Mouse (Mus musculus) kidney, postnatal 0 days (tissue): ENCODE measurements around the gene Gm20696. TPM values are rescaled to one million over a fixed set of nuclear protein-coding genes. Genes with fewer than 3 reads are reported as not detected.

Experiments used
- ATAC-seq: fragments of 200-750 bp; cut with Nextera tagmentation; replicated peaks from 2 replicates; pipeline ENCODE4 v1.8.0; 2017; ENCODE audit warnings: low read depth, moderate number of reproducible peaks, moderate TSS enrichment, moderate library complexity; ENCODE audit not compliant: low FRiP score
- DNase-seq: peaks from one replicate; pipeline ENCODE4 v3.0.0-alpha.2; 2016; ENCODE audit warnings: low spot score
- H3K27ac ChIP-seq: fragments of 300-500 bp; sonication (generic); 2 replicates; pipeline ENCODE4 v1.5.1; 2014; ENCODE audit warnings: mild to moderate bottlenecking
- H3K27me3 ChIP-seq: fragments of 300-500 bp; sonication (generic); 2 replicates; pipeline ENCODE4 v1.6.1; 2014; ENCODE audit warnings: low read length, mixed read lengths; ENCODE audit not compliant: insufficient read depth
- H3K36me3 ChIP-seq: fragments of 300-500 bp; sonication (generic); 2 replicates; pipeline ENCODE4 v1.6.1; 2014; ENCODE audit warnings: low read length, mixed read lengths; ENCODE audit not compliant: insufficient read depth
- H3K4me1 ChIP-seq: fragments of 300-500 bp; sonication (generic); replicated peaks from 2 replicates; pipeline ENCODE4 v1.6.1; 2014; ENCODE audit warnings: antibody characterized with exemption, low read length, mixed read lengths; ENCODE audit not compliant: insufficient read depth
- H3K4me2 ChIP-seq: fragments of 300-500 bp; sonication (generic); 2 replicates; pipeline ENCODE4 v1.6.1; 2014; ENCODE audit warnings: mild to moderate bottlenecking, low read length, moderate library complexity, mixed read lengths
- H3K4me3 ChIP-seq: fragments of 300-500 bp; sonication (generic); replicated peaks from 2 replicates; pipeline ENCODE4 v1.5.1; 2014; ENCODE audit warnings: low read depth, low read length
- H3K9ac ChIP-seq: fragments of 300-500 bp; sonication (generic); 2 replicates; pipeline ENCODE4 v1.6.1; 2014; ENCODE audit warnings: low read depth, low read length
- H3K9me3 ChIP-seq: fragments of 300-500 bp; sonication (generic); replicated peaks from 2 replicates; pipeline ENCODE4 v1.6.1; 2016; ENCODE audit warnings: low read length, inconsistent platforms, mixed read lengths
- CTCF ChIP-seq: IDR thresholded peaks from 2 replicates; pipeline ENCODE4 v1.5.1; 2016; ENCODE audit warnings: antibody characterized with exemption, low read depth, mild to moderate bottlenecking, moderate library complexity
- WGBS: fragments of 180-500 bp; shearing (Covaris S2); extraction: QIAGEN DNeasy Blood & Tissue Kit; methylation state at CpG from one replicate; pipeline ENCODE4 v1.1.7; 2014; 5-methylcytosine and 5-hydroxymethylcytosine counted together
- polyA plus RNA-seq: library from polyadenylated mRNA; unstranded; fragments of >200 nt; fragmentation: Nextera tagmentation; extraction: Ambion mirVana; gene quantifications from 2 replicates; pipeline ENCODE4 v1.2.1, GENCODE M21; 2015

The Gm20696 gene
- polyA plus RNA-seq, 1 experiment from 2014 or later = 1.7 TPM

DNA sequence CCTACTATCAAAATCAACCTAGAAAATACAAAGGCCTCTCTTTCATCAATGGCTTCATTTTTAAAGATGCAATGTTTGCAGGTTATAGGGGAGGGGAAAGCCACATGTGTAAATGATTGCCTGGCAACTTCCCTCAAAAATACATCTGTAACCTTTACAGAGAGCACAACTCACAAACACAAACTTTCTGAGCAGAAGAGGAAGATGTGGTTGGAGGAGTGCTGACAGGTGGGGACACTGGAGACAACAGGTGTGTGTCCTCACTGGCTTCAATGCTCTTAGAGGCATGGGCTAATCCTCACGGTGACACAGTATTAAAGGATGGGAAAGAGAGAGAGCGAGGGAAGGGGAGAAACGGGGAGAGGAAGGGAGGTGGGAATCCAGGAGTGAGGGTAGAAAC, 264.2 kb downstream of the Gm20696 start:
- no peak for ATAC-seq
- no peak overlapping the region for H3K4me3 ChIP-seq
- no peak overlapping the region for H3K9ac ChIP-seq
- H3K27me3 ChIP-seq = no peaks in the 10 kb centered on the region
- WGBS = 81% methylated on average over 3 of the region's 3 CpGs
- H3K9me3 ChIP-seq = no peaks in the 10 kb centered on the region
- DNase-seq = no peak
- 0 out of 2 replicates have a peak, but pooled peaks cover 3% of the 10 kb centered on the region for H3K36me3 ChIP-seq
- H3K4me1 ChIP-seq = peaks cover 5% of the 10 kb centered on the region; the same call in 1 of the 2 replicates
- H3K27ac ChIP-seq = no peak overlapping the region
- no peak for TF ChIP-seq CTCF
- no peak overlapping the region for H3K4me2 ChIP-seq

DNA sequence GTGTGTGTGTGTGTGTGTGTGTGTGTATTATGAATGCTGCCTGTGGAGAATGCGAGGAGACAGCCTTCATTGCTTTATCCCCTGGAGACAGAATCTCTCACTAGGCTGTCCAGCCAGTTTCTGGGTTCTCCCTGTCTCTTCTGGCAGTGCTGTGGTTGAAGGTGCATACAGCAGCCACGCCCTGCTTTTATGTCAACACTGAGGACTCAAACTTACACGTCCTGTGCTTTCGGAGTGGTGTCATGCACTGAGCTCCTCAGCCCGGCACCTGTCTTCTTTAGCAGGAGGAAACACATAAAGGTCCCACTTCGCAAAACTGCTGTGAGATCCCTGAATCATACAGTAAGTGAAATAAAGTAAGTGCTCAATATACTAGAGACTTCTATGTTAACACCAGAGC, 264.8 kb downstream of the Gm20696 start:
- H3K9me3 ChIP-seq = no peaks in the 10 kb centered on the region
- H3K27ac ChIP-seq = no peak overlapping the region
- no peaks in the 10 kb centered on the region for H3K27me3 ChIP-seq
- DNase-seq = no peak
- H3K4me1 ChIP-seq = peaks cover 5% of the 10 kb centered on the region; the same call in 1 of the 2 replicates
- peaks cover 7% of the 10 kb centered on the region; the same call in 1 of the 2 replicates for H3K36me3 ChIP-seq
- TF ChIP-seq CTCF = no peak
- no peak overlapping the region for H3K9ac ChIP-seq
- no peak overlapping the region for H3K4me2 ChIP-seq
- no peak overlapping the region for H3K4me3 ChIP-seq
- WGBS = 80% methylated on average over 6 of the region's 6 CpGs
- no peak for ATAC-seq

DNA sequence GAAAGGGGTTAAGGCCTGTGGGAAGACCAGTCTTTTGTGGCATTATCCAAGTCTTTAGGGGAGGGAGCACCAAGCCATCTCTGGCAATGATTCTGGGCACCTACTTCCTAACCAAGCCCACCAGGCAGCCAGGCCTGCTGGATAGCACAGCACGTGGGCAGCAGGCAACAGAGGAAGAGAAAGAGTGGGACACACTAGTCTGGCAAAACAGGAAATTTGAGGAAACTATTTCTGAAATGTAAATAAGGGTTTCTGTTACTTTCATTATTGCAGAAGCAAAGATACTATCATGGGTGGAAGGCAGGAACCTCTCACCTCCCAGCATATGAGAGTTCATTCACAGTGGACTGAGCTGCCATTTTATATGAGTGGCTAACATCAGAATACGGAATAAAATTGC, 265.4 kb downstream of the Gm20696 start:
- Histone ChIP-seq H3K36me3 (peaks cover 7% of the 10 kb centered on the region; the same call in 1 of the 2 replicates), H3K9ac (no peak overlapping the region), H3K27me3 (no peaks in the 10 kb centered on the region), H3K4me1 (peaks cover under 1% of the 10 kb centered on the region; the same call in 1 of the 2 replicates), H3K9me3 (no peaks in the 10 kb centered on the region), H3K4me3 (no peak overlapping the region), H3K4me2 (no peak overlapping the region), H3K27ac (no peak overlapping the region)
- DNase-seq (no peak), ATAC-seq (no peak)
- WGBS = 39% methylated on average over 2 of the region's 2 CpGs
- no peak for TF ChIP-seq CTCF

GRCm38 (mm10) chr6:99395745-99396144, 270.9 kb downstream of the Gm20696 start:
- Histone ChIP-seq H3K9me3 (no peaks in the 10 kb centered on the region), H3K4me2 (no peak overlapping the region), H3K4me3 (no peak overlapping the region), H3K4me1 (no peaks in the 10 kb centered on the region; the same call in 1 of the 2 replicates), H3K27ac (no peak overlapping the region), H3K36me3 (peaks cover 7% of the 10 kb centered on the region; the same call in 1 of the 2 replicates), H3K9ac (no peak overlapping the region), H3K27me3 (no peaks in the 10 kb centered on the region)
- 86% methylated on average over 12 of the region's 12 CpGs for WGBS
- ATAC-seq (no peak), DNase-seq (no peak)
- no peak for TF ChIP-seq CTCF

GRCm38 (mm10) chr6:99394801-99395200, 271.8 kb downstream of the Gm20696 start:
- no peak for DNase-seq
- TF ChIP-seq CTCF = no peak
- H3K9me3 ChIP-seq = no peaks in the 10 kb centered on the region

DNA sequence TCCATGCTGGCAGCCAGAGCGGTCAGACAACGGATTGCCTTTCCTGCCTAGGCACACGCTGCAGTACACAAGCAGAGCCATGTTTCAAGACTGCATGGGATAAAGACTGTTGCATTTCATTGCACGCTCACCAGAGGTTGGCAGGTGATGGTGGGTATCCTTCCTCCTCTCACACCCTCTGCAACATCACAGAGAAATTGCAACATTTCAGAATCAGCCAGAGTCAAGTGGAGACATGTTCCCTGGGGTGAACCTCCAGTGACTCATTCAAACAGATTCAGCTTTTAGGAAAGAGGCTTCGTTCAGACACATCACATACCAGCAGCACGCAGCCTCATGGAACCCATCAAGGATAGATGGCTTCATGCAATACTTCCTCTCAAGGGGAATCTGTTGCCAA, 274.1 kb downstream of the Gm20696 start:
- no peaks in the 10 kb centered on the region for H3K9me3 ChIP-seq
- no peak for TF ChIP-seq CTCF
- 92% methylated on average over 6 of the region's 6 CpGs for WGBS
- H3K4me2 ChIP-seq = no peak overlapping the region
- DNase-seq (no peak), ATAC-seq (no peak)
- no peak overlapping the region for H3K9ac ChIP-seq
- peaks cover 6% of the 10 kb centered on the region; the same call in 1 of the 2 replicates for H3K36me3 ChIP-seq
- no peaks in the 10 kb centered on the region for H3K4me1 ChIP-seq
- no peak overlapping the region for H3K27ac ChIP-seq
- H3K4me3 ChIP-seq = no peak overlapping the region
- H3K27me3 ChIP-seq = no peaks in the 10 kb centered on the region

More at GRCm38 (mm10) chr6:99394801-99395200, 271.8 kb downstream of the Gm20696 start:
- H3K4me2 ChIP-seq = no peak overlapping the region
- no peak overlapping the region for H3K4me3 ChIP-seq
- no peaks in the 10 kb centered on the region; the same call in 1 of the 2 replicates for H3K4me1 ChIP-seq
- no peak overlapping the region for H3K27ac ChIP-seq
- no peak overlapping the region for H3K9ac ChIP-seq
- H3K27me3 ChIP-seq = no peaks in the 10 kb centered on the region
- no peak for ATAC-seq
- 70% methylated on average over 5 of the region's 5 CpGs for WGBS
- peaks cover 7% of the 10 kb centered on the region; the same call in 1 of the 2 replicates for H3K36me3 ChIP-seq
